Mouse (Mus musculus) mature B cell (primary cell): Measurements from ENCODE around the gene Trmt10b.

Experiments used
- in situ Hi-C: fragments of 300-500 bp; cut with MboI; formaldehyde crosslinking; loops from 2 replicates; pipeline ENCODE4 v1.14.3; 2019

Gene Trmt10b

DNA sequence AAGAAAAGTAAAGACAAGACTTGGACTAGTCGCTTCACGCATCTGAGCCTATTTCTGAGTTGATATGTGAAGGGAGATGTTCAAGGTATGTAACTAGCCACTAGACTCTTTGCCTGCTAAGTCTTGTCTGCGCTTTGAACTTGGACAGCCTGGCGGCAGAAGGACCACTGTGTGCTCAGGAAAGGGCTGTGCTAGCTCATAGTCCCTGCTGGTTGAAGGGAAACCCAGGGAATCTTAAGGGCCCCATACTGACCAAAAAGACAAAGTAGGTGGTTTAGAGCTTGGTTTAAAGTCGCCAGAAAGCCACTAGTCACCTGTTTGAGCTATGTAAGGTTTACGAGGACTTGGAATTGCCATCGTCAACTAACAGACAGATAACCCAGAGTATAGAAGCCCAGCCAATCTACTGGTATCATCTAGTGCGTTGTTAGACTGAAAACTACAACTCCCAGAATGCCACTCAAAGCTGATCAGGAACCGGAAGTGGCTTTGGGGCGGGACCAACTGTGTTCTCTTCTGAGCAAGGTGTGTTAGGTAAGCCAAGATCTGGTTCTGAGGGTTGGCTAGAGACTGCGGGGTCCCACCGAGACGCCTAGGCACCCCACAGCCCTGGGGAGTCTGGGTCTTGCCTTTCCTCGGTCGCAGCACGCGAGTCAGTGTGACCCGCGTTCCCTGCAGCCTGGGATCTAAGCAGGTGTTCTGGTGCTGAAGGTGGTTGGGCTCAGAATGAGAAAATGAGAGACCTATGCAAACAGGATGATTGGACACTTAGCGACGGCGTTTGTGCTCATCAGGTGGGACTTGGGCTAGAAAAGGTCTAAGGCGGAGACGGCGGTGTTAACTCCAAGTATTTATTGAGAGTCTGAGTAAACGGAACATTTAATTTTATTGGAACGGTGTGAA is at the start of gene Trmt10b:
Gene Trmt10b, plus strand, starts transcription at position 466 of the 903 bp plus-strand sequence.
- in situ Hi-C loops: no loop called here

- in situ Hi-C loops: no loop called here
Observed at GRCm38 (mm10) chr4:45251265-45251664, 45.7 kb upstream of the Trmt10b start.

DNA sequence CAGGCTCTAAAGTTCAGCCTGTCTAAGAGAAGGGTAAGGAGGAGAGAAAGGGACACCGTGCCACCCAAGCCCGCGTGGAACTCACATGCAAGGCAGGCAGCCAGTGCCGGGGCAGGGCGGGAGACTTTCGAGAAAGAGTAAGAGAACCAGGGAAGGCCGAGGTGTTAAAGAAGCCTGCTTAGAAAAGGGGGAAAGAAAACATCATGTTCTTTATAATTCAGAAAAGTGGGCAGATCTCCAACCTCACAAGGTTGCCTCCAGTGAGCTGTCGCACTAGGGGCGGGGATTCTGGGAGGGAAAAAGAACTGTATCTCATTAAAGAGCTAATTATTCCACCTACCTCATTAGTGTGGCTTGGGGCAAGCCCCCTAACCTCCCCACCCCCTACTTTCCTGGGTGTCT is 44.1 kb upstream of the Trmt10b start:
- in situ Hi-C loops: no loop called here

- in situ Hi-C loops: no loop called here
Observed at GRCm38 (mm10) chr4:45253839-45254601, 42.9 kb upstream of the Trmt10b start.

DNA sequence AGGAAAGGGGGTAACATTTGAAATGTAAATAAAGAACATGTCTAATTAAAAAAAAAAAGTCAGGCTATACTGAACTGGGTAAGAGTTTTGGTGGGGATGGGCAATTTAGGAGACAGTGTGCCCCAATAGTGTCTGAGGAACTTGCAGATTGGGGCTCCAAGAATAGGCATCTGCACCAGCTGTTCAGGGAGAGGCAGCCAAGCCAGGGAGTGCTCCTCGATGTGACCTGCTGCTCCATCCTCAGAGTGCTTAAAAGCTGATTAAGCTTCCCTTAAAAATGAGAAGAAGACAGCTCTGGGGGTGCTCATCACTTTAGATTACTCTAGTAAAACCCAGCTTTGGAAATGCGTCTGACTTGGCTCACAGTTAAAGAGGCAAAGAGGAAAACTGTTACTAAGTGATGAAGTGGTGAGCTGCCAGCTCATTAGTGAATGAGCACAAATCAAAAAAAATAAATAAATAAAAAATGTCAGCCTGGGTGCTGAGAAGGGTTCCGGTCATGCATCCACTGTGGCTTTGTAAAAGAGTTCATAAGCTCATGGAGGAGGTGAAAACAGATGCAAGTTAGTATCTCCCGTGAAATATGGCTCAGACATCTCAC is 37.6 kb upstream of the Trmt10b start:
- in situ Hi-C loops: no loop called here

DNA sequence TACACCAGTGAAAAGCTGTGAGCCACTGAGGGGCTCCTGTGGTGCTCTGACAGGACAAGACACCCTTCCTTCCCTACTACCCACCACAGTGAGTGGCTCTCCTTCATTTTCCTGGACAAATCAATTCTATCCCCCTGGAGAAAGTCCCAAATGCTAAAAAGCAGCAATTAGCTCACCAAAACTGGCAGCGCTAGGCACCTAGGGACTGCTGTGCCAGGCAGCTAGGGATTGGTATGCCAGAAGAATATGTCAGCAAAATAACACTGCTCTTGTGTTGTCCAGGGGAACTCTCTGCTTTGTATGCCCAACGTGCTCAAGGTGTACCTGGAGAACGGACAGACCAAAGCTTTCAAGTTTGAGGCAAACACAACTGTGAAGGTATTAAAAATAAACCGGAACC is 35.4 kb upstream of the Trmt10b start:
- in situ Hi-C loops: no loop called here

- in situ Hi-C loops: no loop called here
Observed at GRCm38 (mm10) chr4:45267883-45268282, 29.0 kb upstream of the Trmt10b start.

- in situ Hi-C loops: no loop called here
Observed at GRCm38 (mm10) chr4:45271041-45271452, 25.9 kb upstream of the Trmt10b start.

DNA sequence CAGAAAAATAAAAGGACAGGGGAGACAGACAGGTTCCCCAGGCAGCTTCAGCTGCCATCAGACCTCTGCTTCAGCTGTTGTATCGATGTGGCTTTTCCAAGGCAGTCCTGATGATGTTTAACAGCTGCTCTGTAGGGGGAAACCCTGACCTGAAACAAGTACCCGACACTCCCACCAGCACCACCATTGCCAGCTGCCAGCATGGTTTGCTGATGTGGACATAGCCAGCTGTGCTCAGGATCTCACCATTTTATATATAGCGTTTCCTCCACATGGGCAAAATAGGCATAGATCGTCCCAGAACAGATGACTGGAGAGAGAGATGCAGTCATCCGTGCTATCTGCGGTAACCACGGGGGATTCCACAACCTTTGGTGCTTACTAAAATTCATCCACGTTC is 21.2 kb upstream of the Trmt10b start:
- in situ Hi-C loops: no loop called here

DNA sequence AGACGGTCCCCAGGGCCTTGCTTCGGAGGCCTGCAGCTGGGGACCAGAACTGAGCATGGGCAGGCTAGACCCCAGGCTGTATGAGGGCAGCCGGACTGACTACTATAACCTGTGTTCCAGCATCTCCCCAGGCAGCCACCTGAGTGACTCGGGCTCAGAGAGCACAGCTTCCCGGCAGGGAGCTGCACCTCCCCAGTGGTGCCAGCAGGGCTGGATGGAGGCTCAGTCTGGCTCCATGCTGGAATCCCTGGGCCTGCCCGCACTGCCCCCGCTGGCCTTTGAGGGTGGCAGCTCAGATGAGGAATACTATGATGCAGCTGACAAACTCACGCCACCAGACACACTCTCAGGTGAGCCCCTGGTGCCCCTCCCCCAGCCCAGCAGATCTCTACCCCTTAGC is 17.6 kb upstream of the Trmt10b start:
- in situ Hi-C loops: no loop called here

DNA sequence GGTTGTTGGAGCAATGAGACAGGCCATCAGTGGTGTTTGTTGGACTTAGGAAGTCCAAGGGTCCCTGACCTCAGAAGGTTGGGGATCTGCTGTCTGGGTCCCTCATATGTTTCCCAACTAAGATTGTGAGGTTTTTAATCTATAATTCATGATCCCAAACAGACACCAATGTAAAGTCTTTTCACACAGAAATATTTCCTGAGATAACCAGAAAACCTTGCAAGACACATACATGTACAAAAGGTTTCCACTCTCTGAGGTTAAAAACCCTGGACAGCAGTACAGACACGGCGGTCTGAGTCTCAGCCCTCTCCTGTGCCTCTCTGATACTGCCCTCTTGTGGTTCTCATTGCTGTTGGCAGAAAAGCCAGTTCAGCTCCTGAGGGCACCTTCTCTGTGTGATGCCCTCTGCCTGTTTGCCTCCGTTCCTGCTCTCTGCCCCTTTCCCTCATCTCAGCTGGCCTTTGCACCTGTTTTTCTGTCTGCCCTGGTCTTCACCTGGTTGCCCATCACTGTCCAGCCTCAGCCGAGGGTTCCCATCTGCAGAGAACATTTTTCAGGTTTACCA is 16.9 kb upstream of the Trmt10b start:
- in situ Hi-C loops: loop anchor here (10.0 kb wide), 1 partner anchor 175 kb away; the partner anchor contains the start of gene Tomm5

DNA sequence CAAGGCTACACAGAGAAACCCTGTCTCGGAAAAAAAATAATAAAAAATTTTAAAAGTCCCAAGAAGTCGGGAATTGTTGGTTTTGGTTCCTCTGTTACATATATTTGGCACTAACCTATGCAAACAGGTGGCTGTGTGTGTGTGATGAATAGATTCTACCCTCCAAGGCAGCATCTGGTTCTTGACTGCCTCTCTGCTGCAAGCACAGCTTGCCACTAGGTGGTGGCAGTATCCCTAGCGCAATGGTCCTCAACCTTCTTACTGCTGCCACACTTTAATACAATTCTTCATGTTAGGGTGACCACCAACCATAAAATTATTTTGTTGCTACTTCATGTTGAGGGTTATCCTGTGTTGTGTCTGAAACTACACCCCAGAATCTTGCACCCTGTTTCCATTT is 10.6 kb upstream of the Trmt10b start:
- in situ Hi-C loops: loop anchor here (10.0 kb wide), 1 partner anchor 182 kb away; the partner anchor contains the start of gene Tomm5

DNA sequence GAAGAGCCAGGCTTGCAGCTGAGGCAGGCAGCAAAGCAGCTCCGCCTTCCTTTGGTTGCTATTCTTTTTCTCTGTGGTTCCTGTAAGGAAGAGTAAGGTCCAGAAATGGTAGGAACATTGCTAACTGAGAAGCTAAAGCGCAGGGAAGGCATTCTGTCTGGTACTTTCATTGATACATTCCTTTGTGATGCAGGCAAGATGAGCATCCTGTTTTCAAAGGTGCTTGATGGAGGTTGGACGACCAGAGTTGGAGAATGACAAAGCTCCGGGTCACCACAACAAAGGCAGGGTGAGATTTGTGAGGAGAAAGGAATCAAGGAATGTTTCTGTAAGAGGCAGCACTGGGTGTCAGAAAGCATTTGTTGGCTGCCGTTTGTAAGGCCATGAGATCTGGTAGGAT is 9.0 kb upstream of the Trmt10b start:
- in situ Hi-C loops: loop anchor here (10.0 kb wide), 1 partner anchor 183 kb away; the partner anchor contains the start of gene Tomm5

DNA sequence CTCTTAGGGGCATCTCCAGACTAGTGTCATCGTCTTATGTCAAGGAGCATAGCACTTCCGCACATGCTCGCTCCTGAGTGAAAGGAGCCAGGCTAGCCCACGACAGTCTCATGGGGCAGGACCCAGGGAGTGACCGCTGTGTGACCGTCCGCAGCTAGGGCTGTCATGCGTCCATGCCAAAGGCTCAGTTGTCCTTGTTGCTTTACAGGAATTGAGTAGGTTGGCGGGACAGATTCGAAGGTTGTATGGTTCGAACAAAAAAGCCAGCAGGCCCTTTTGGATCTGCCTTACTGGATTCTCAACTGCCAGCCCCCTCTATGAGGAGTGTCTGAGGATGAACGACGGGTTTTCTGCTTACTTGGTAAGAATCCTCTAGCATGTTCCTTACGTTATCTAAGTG is 8.6 kb downstream of the Trmt10b start:
- in situ Hi-C loops: no loop called here

- in situ Hi-C loops: no loop called here
Observed at GRCm38 (mm10) chr4:45308046-45308445, 11.1 kb downstream of the Trmt10b start.

DNA sequence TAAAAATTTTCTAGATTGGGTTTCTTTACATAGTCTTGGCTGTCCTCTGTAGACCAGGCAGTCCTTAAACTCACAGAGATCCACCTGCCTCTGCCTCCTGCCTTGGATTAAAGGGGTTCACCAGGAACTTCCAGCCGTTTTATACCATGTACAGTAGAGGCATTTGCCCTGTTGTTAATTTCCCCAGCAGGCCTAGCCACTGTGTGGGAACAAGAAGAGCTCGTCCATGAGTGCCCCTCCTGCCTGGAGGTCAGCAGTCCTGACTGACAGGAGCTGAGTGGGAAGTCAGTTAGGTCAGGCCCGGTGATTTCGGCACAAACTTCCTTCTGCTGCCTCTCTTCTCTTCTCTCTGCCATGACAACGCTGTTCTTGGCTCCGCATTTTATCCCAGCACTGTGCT is 11.7 kb downstream of the Trmt10b start:
- in situ Hi-C loops: no loop called here

DNA sequence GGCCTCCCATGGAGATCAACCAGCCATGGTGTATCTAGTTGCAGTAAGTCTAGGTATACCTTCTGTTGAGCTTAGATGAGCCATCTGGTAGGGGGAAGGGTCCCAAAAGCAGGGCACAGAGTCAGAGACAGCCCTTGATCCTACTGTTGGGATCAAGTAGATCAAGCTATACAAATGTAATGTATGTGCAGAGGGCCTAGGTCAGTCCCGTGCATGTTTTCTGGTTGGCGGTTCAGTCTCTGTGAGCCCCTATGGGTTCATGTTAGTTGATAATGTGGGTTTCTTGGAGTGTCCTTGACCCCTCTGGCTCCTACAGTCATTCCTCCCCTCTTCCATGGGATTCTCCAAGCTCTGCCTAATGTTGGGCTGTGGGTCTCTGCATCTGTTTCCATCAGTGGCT is 14.1 kb downstream of the Trmt10b start:
- in situ Hi-C loops: no loop called here

DNA sequence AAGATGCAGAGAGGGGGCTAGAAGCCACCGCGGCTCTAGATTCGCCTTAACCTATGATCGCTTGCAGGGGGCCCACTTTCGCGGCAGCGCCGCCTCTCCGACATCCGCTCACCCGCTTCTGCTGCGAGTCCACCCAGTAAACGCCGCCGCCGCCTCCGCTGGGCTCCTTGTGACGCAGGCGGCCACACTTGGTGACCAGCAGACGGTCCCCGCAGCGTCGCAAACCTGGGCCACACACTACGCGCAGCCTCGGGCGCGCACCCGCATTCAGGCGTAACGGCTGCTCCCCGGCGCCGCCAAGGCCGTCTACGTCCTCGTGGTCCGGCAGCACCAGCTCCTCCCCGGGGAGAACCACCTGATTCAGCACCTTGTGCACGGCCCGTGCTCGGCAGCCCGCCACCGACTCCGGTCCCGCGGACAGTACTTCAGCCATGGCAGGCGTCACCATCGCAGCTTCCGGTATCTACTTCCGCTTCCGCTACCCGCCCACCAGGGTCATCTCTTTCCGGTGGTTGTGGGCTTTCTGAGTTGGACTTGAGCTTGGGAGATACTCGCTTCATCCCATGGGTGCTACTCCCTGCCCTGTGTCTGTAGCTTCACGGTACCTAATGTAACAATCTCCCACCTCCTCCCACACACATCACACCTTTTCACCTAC is 23.4 kb downstream of the Trmt10b start:
- in situ Hi-C loops: no loop called here

DNA sequence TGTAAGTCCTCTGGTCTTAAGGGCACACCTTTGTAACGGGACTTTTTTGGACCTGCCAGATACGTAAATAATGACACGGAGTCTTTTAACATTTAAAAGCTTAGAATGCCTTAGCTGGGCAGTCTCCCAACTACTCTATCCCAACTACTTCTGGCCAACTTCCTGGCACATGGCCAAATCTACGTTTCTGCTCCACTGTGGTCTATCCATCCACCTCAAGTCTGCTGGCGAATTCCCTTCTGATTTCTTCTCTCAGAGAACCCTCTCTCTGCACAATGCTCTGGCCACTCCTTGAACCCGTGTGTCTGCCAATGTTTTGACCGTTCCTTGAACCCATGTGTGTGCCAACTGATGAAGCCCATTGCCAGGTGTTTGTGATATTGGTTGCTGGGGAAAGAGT is 34.2 kb downstream of the Trmt10b start:
- in situ Hi-C loops: no loop called here

DNA sequence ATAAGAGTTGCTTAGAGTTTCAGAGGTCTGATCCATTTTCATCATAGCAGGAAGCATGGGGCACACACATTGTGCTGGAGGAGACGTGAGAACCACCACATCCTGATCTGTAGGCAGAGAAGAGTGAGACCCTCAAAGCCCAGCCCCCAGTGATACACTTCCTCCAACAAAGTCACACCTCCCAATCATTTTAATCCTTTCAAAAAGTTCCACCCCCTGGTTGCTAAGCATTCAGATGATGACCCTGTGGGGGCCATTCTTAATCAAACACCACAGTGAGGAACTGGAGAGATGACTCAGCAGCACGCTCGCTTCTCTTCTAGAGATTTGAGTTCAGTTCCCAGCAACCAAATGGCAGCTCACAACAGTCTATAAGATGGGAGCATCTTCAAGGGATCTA is 35.5 kb downstream of the Trmt10b start:
- in situ Hi-C loops: no loop called here

DNA sequence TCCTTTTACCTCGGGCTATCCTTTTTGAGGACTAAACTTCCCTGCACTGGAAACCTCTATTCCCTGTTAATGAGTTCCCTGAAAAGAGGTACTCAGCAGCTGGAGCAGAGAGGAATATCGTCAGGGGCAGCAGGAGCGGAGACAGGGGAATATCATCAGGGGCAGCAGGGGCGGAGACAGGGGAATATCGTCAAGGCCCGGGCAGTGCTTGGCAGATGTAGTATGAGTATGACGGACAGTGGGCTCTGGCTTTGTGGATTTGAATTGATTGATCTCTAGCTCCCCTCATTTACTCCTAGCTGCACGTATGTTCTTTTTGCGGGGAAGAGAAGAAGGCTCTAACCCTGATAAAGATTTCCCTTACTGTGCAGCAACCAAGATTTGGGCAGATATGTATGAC is 44.3 kb downstream of the Trmt10b start:
- in situ Hi-C loops: no loop called here
